Mouse (Mus musculus): Measurements from ENCODE around the gene Rerg. TPM values are rescaled to one million over a fixed set of nuclear protein-coding genes. Genes with fewer than 3 reads are reported as not detected.
A peak's percentile ranks its signal among the peaks of the same experiment; 100 is the strongest.

Rerg gene
- polyA plus RNA-seq, 1 experiment from 2014 or later = 21.3 TPM

- no peak overlapping the region for H3K4me2 ChIP-seq
- H3K4me3 ChIP-seq (ENCODE audit: low read depth, low read length) = no peak overlapping the region
- no peak for TF ChIP-seq CTCF (IDR thresholded peaks at IDR 0.05; ENCODE audit: low read depth)
- H3K9me3 ChIP-seq (ENCODE audit: low read depth, low read length) = no peaks in the 10 kb centered on the region
- no peaks in the 10 kb centered on the region for H3K27me3 ChIP-seq (ENCODE audit: insufficient read depth, low read length)
- WGBS = 80% methylated on average over 14 of the region's 14 CpGs
- H3K27ac ChIP-seq (ENCODE audit: low read depth) = no peak overlapping the region
- no peak overlapping the region for H3K9ac ChIP-seq
- H3K4me1 ChIP-seq (ENCODE audit: insufficient read depth) = no peaks in the 10 kb centered on the region
- DNase-seq (no peak), ATAC-seq (ENCODE audit: insufficient read depth) (no peak)
- H3K36me3 ChIP-seq (ENCODE audit: insufficient read depth) = no peaks in the 10 kb centered on the region
These were observed 105.5 kb downstream of the Rerg start for GRCm38 (mm10) chr6:137064786-137065185.

- H3K4me1 ChIP-seq (ENCODE audit: insufficient read depth) = no peaks in the 10 kb centered on the region
- H3K27ac ChIP-seq (ENCODE audit: low read depth) = no peak overlapping the region
- no peaks in the 10 kb centered on the region for H3K36me3 ChIP-seq (ENCODE audit: insufficient read depth)
- 64% methylated on average over 10 of the region's 10 CpGs for WGBS
- no peaks in the 10 kb centered on the region for H3K27me3 ChIP-seq (ENCODE audit: insufficient read depth, low read length)
- no peak for ATAC-seq (ENCODE audit: insufficient read depth)
- no peak overlapping the region for H3K4me3 ChIP-seq (ENCODE audit: low read depth, low read length)
- TF ChIP-seq CTCF (IDR thresholded peaks at IDR 0.05; ENCODE audit: low read depth) = no peak
- H3K9me3 ChIP-seq (ENCODE audit: low read depth, low read length) = no peaks in the 10 kb centered on the region
- no peak overlapping the region for H3K4me2 ChIP-seq
- no peak for DNase-seq
- no peak overlapping the region for H3K9ac ChIP-seq
These were observed 106.9 kb downstream of the Rerg start for GRCm38 (mm10) chr6:137063239-137063940.

- H3K9ac ChIP-seq = no peak overlapping the region
- 84% methylated on average over 18 of the region's 18 CpGs for WGBS
- DNase-seq = no peak
- no peaks in the 10 kb centered on the region for H3K9me3 ChIP-seq (ENCODE audit: low read depth, low read length)
- H3K27me3 ChIP-seq (ENCODE audit: insufficient read depth, low read length) = no peaks in the 10 kb centered on the region
- H3K4me3 ChIP-seq (ENCODE audit: low read depth, low read length) = no peak overlapping the region
- no peak for TF ChIP-seq CTCF (IDR thresholded peaks at IDR 0.05; ENCODE audit: low read depth)
- H3K27ac ChIP-seq (ENCODE audit: low read depth) = no peak overlapping the region
- no peaks in the 10 kb centered on the region for H3K4me1 ChIP-seq (ENCODE audit: insufficient read depth)
- no peak overlapping the region for H3K4me2 ChIP-seq
- no peaks in the 10 kb centered on the region for H3K36me3 ChIP-seq (ENCODE audit: insufficient read depth)
- no peak for ATAC-seq (ENCODE audit: insufficient read depth)
These were observed 108.3 kb downstream of the Rerg start for GRCm38 (mm10) chr6:137061880-137062531.

- no peaks in the 10 kb centered on the region for H3K27me3 ChIP-seq (ENCODE audit: insufficient read depth, low read length)
- ATAC-seq (ENCODE audit: insufficient read depth) (no peak), DNase-seq (no peak)
- no peak for TF ChIP-seq CTCF (IDR thresholded peaks at IDR 0.05; ENCODE audit: low read depth)
- no peak overlapping the region for H3K9ac ChIP-seq
- H3K4me2 ChIP-seq = no peak overlapping the region
- no peaks in the 10 kb centered on the region for H3K9me3 ChIP-seq (ENCODE audit: low read depth, low read length)
- peaks cover 4% of the 10 kb centered on the region; the same call in 1 of the 2 replicates for H3K36me3 ChIP-seq (ENCODE audit: insufficient read depth)
- 71% methylated on average over 5 of the region's 5 CpGs for WGBS
- no peak overlapping the region for H3K4me3 ChIP-seq (ENCODE audit: low read depth, low read length)
- no peak overlapping the region for H3K27ac ChIP-seq (ENCODE audit: low read depth)
- no peaks in the 10 kb centered on the region for H3K4me1 ChIP-seq (ENCODE audit: insufficient read depth)
These were observed 109.7 kb downstream of the Rerg start for GRCm38 (mm10) chr6:137060595-137060994.

- ATAC-seq (ENCODE audit: insufficient read depth) (no peak), DNase-seq (no peak)
- Histone ChIP-seq H3K4me1 (ENCODE audit: insufficient read depth) (no peaks in the 10 kb centered on the region), H3K4me2 (no peak overlapping the region), H3K27ac (ENCODE audit: low read depth) (no peak overlapping the region), H3K27me3 (ENCODE audit: insufficient read depth, low read length) (no peaks in the 10 kb centered on the region), H3K9ac (no peak overlapping the region), H3K4me3 (ENCODE audit: low read depth, low read length) (no peak overlapping the region), H3K9me3 (ENCODE audit: low read depth, low read length) (no peaks in the 10 kb centered on the region), H3K36me3 (ENCODE audit: insufficient read depth) (peaks cover 4% of the 10 kb centered on the region; the same call in 1 of the 2 replicates)
- WGBS = 90% methylated on average over 2 of the region's 2 CpGs
- TF ChIP-seq CTCF (IDR thresholded peaks at IDR 0.05; ENCODE audit: low read depth) = no peak
These were observed 112.0 kb downstream of the Rerg start for GRCm38 (mm10) chr6:137058257-137058656.

GRCm38 (mm10) chr6:137054073-137054472 is 116.2 kb downstream of the Rerg start:
- 72% methylated on average over 2 of the region's 2 CpGs for WGBS
- ATAC-seq (ENCODE audit: insufficient read depth) (no peak), DNase-seq (no peak)
- peaks cover 4% of the 10 kb centered on the region; the same call in 1 of the 2 replicates for H3K36me3 ChIP-seq (ENCODE audit: insufficient read depth)
- H3K9me3 ChIP-seq (ENCODE audit: low read depth, low read length) = peaks cover 4% of the 10 kb centered on the region; the same call in 1 of the 2 replicates
- H3K4me1 ChIP-seq (ENCODE audit: insufficient read depth) = no peaks in the 10 kb centered on the region
- no peak overlapping the region for H3K9ac ChIP-seq
- no peaks in the 10 kb centered on the region for H3K27me3 ChIP-seq (ENCODE audit: insufficient read depth, low read length)
- no peak overlapping the region for H3K4me2 ChIP-seq
- H3K4me3 ChIP-seq (ENCODE audit: low read depth, low read length) = no peak overlapping the region
- H3K27ac ChIP-seq (ENCODE audit: low read depth) = no peak overlapping the region
- no peak for TF ChIP-seq CTCF (IDR thresholded peaks at IDR 0.05; ENCODE audit: low read depth)

- H3K27me3 ChIP-seq (ENCODE audit: insufficient read depth, low read length) = no peaks in the 10 kb centered on the region
- H3K36me3 ChIP-seq (ENCODE audit: insufficient read depth) = peaks cover 4% of the 10 kb centered on the region; the same call in 1 of the 2 replicates
- H3K4me3 ChIP-seq (ENCODE audit: low read depth, low read length) = no peak overlapping the region
- H3K4me1 ChIP-seq (ENCODE audit: insufficient read depth) = no peaks in the 10 kb centered on the region
- no peak for ATAC-seq (ENCODE audit: insufficient read depth)
- no peak overlapping the region for H3K4me2 ChIP-seq
- peak; percentile 67 for DNase-seq
- peaks cover 4% of the 10 kb centered on the region; the same call in 1 of the 2 replicates for H3K9me3 ChIP-seq (ENCODE audit: low read depth, low read length)
- H3K9ac ChIP-seq = no peak overlapping the region
- 71% methylated on average over 5 of the region's 5 CpGs for WGBS
- peak; percentile 72 for TF ChIP-seq CTCF (IDR thresholded peaks at IDR 0.05; ENCODE audit: low read depth)
- no peak overlapping the region for H3K27ac ChIP-seq (ENCODE audit: low read depth)
These were observed 116.8 kb downstream of the Rerg start for GRCm38 (mm10) chr6:137053464-137053863.

Measured in lung, embryonic 14.5 days (tissue).